Mouse (Mus musculus) small intestine, adult 2 months (tissue): ENCODE measurements around the gene Cuedc1. TPM values are rescaled to one million over a fixed set of nuclear protein-coding genes. Genes with fewer than 3 reads are reported as not detected.

ENCODE experiments used
- H3K27ac ChIP-seq: fragments of 200-500 bp; 2 replicates; pipeline ENCODE4 v1.5.1; 2012; ENCODE audit warnings: low read depth, low read length, control low read depth, inconsistent platforms; ENCODE audit not compliant: insufficient read depth
- H3K27me3 ChIP-seq: fragments of 200-500 bp; 2 replicates; pipeline ENCODE4 v1.6.1; 2012; ENCODE audit warnings: mild to moderate bottlenecking, moderate library complexity, low read length, inconsistent platforms; ENCODE audit not compliant: control insufficient read depth, insufficient read depth
- H3K36me3 ChIP-seq: fragments of 200-500 bp; 2 replicates; pipeline ENCODE4 v1.6.1; 2012; ENCODE audit warnings: mild to moderate bottlenecking, low read length, control low read depth, inconsistent platforms; ENCODE audit not compliant: control insufficient read depth, insufficient read depth
- H3K4me1 ChIP-seq: fragments of 200-500 bp; 2 replicates; pipeline ENCODE4 v1.6.1; 2012; ENCODE audit warnings: low read length, inconsistent platforms, mixed read lengths; ENCODE audit not compliant: control insufficient read depth, insufficient read depth, insufficient read length
- H3K4me3 ChIP-seq: fragments of 200-500 bp; 2 replicates; pipeline ENCODE4 v1.5.1; 2012; ENCODE audit warnings: low read depth, mild to moderate bottlenecking, control low read depth, inconsistent platforms, low read length, moderate library complexity
- CTCF ChIP-seq: fragments of 200-500 bp; IDR thresholded peaks from 2 replicates; pipeline ENCODE4 v1.5.1; 2012; ENCODE audit warnings: low read depth, mild to moderate bottlenecking, control low read depth, inconsistent platforms, low read length, moderate library complexity, mixed read lengths; ENCODE audit not compliant: insufficient replicate concordance, insufficient read length; ENCODE audit errors: extremely low read depth
- POLR2A ChIP-seq: fragments of 200-500 bp; IDR thresholded peaks from 2 replicates; pipeline ENCODE4 v1.6.1; 2012; ENCODE audit warnings: low read depth, mild to moderate bottlenecking, control low read depth, inconsistent platforms, low read length, moderate library complexity
- WGBS: fragments of 180-500 bp; shearing (Covaris S2); methylation state at CpG from one replicate; pipeline ENCODE4 v1.1.7; 2018; 5-methylcytosine and 5-hydroxymethylcytosine counted together
- polyA plus RNA-seq: library from polyadenylated mRNA; depleted of rRNA; stranded (reverse); fragments of >200 nt; gene quantifications from 2 replicates; pipeline ENCODE4 v1.2.3, GENCODE M21; 2012

The Cuedc1 gene
- polyA plus RNA-seq, 1 experiment = 13.3 TPM

- Histone ChIP-seq H3K27ac (no peak overlapping the region), H3K27me3 (no peaks in the 10 kb centered on the region), H3K36me3 (peaks cover 31% of the 10 kb centered on the region), H3K4me1 (no peaks in the 10 kb centered on the region), H3K4me3 (no peak overlapping the region)
- 69% methylated on average over 6 of the region's 6 CpGs for WGBS
- TF ChIP-seq POLR2A (no peak), CTCF (no peak)
These were observed 14.2 kb upstream of the Cuedc1 start for GRCm38 (mm10) chr11:88083699-88084098.

DNA sequence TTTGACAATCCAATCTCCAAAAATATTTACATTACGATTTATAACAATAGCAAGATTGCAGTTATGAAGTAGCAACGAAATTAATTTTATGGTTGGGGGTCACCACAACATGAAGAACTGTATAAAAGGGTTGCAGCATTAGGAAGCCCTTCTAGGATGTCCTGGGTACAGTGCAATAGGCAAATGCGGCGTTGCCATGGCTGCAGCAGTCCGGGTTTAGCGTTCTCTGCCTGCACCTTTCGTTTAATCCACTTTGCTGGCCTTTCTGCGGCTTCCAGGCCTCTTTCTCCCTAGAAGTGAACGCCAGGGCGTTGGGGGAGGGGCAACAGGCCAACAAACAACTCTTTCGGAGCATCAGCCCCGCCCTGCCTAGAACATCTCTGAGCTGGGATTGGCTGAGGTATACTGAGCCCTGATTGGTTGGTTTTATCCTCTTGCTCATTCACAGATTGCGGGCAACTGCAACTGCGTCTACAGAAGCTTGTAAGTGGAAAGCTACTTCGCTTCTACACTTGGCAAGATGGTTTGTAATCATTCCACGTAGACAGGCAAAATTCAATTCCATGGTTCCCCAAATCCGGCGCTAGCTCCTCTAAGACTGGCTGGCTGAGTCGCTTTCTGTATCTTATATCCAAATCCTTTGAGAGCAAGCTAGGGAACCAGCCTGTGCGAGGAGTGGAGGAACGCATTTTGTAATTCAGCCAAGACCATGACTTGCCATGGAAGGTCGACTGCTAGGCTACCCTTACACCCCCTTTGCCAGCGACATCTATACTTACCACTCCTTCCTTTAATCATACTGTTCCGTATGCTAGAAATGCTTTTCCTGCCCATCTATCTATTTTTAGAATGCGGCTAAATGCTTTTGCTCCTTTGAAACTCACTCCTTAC is 10.9 kb upstream of the Cuedc1 start:
- TF ChIP-seq POLR2A (no peak), CTCF (no peak)
- peak overlapping the region; percentile 4; the same call in 1 of the 2 replicates for H3K4me3 ChIP-seq
- H3K36me3 ChIP-seq = peaks cover 7% of the 10 kb centered on the region
- 10% methylated on average over 25 of the region's 25 CpGs for WGBS
- no peak overlapping the region for H3K27ac ChIP-seq
- H3K4me1 ChIP-seq = no peaks in the 10 kb centered on the region
- no peaks in the 10 kb centered on the region for H3K27me3 ChIP-seq

DNA sequence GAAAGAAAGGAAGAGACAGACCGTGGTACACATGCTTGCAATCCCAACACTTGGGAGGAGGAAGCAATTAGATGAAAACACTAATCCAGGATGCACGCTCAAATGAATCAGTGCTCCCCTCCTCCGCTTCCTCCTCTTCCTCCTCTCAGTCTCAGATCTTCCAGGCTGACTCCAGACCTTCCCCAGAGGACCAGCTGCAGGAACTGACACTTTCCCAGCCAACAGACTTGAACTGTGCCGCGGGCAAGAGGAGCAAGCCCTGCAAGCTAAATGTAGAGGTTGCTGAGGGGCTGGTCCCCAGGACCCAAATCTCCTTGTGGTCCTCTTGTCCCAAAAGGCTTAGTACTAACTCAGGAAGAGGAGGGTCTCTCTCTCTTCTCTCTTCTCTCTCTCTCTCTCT is 8.7 kb upstream of the Cuedc1 start:
- H3K27ac ChIP-seq = no peak overlapping the region
- 65% methylated on average over 5 of the region's 5 CpGs for WGBS
- no peak overlapping the region for H3K4me3 ChIP-seq
- H3K4me1 ChIP-seq = no peaks in the 10 kb centered on the region
- TF ChIP-seq CTCF = no peak
- TF ChIP-seq POLR2A = no peak
- H3K27me3 ChIP-seq = no peaks in the 10 kb centered on the region
- H3K36me3 ChIP-seq = no peaks in the 10 kb centered on the region

DNA sequence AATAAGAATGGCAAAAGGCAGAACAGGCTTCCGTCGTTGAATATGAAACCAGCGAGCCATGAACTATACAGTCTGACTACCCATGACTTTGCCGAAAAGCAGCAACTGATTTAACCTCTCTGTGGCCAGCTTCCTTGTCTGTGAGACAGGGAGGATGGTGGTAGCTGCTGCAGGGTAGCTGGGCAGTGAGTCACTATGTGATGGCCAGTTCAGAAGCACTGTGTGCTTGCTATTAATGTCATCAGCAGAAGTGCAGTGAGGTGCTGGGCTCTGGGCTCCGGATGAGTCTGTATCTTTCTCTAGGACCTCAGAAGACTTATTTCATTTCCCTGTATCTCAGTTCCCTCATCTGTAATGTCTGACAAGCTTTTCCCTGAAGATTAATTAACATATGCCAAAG is 7.6 kb upstream of the Cuedc1 start:
- H3K36me3 ChIP-seq = no peaks in the 10 kb centered on the region
- no peak overlapping the region for H3K4me3 ChIP-seq
- no peaks in the 10 kb centered on the region for H3K27me3 ChIP-seq
- no peaks in the 10 kb centered on the region for H3K4me1 ChIP-seq
- no peak for TF ChIP-seq POLR2A
- no peak for TF ChIP-seq CTCF
- H3K27ac ChIP-seq = no peak overlapping the region
- 78% methylated on average over 5 of the region's 5 CpGs for WGBS

DNA sequence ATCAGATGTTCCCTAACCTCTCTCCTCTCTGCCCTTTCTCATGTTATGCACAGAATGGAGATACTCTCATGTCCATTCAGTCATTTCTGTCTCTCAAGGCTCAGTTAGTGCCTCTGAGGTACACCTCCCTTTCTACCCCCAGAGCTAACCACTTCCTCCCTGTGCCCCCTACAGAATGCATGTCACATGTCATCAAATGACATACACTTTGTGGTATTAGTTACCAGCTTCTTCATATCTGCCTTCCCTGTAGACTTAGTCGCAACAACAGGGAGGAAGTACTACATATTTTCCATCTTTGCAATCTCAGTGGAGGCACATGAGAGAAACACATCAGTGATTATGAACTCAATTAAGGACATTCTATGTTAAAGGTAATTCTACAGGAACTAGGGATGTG is 5.9 kb upstream of the Cuedc1 start:
- Histone ChIP-seq H3K27ac (no peak overlapping the region), H3K4me3 (no peak overlapping the region)
- WGBS = 69% methylated on average over 1 of the region's 1 CpGs

GRCm38 (mm10) chr11:88097173-88097572 is 685 bp upstream of the Cuedc1 start:
- peaks cover 8% of the 10 kb centered on the region for H3K27me3 ChIP-seq
- peak overlapping the region; percentile 6; the same call in 1 of the 2 replicates for H3K4me3 ChIP-seq
- 57% methylated on average over 4 of the region's 4 CpGs for WGBS
- H3K27ac ChIP-seq = peak overlapping the region; percentile 57
- H3K36me3 ChIP-seq = no peaks in the 10 kb centered on the region
- peaks cover 9% of the 10 kb centered on the region for H3K4me1 ChIP-seq
- TF ChIP-seq POLR2A (no peak), CTCF (no peak)

More for the DNA sequence above, 5.9 kb upstream of the Cuedc1 start:
- no peaks in the 10 kb centered on the region for H3K4me1 ChIP-seq
- TF ChIP-seq CTCF (no peak), POLR2A (no peak)
- peaks cover under 1% of the 10 kb centered on the region; the same call in 1 of the 2 replicates for H3K27me3 ChIP-seq
- H3K36me3 ChIP-seq = no peaks in the 10 kb centered on the region

GRCm38 (mm10) chr11:88098787-88099598 is 1.1 kb downstream of the Cuedc1 start:
- Histone ChIP-seq H3K4me3 (peak overlapping the region; percentile 78), H3K27me3 (peaks cover 8% of the 10 kb centered on the region), H3K4me1 (peaks cover 9% of the 10 kb centered on the region), H3K36me3 (no peaks in the 10 kb centered on the region), H3K27ac (peak overlapping the region; percentile 43)
- peak; percentile 34; the same call in 1 of the 2 replicates for TF ChIP-seq CTCF
- no peak for TF ChIP-seq POLR2A
- under 1% methylated on average over 86 of the region's 95 CpGs for WGBS
